Mouse (Mus musculus): Measurements from ENCODE around the gene Sema4d. TPM values are rescaled to one million over a fixed set of nuclear protein-coding genes. Genes with fewer than 3 reads are reported as not detected.

Sema4d gene
- total RNA-seq (2023): 100 to 1,000 TPM; 220 to 243 TPM

DNA sequence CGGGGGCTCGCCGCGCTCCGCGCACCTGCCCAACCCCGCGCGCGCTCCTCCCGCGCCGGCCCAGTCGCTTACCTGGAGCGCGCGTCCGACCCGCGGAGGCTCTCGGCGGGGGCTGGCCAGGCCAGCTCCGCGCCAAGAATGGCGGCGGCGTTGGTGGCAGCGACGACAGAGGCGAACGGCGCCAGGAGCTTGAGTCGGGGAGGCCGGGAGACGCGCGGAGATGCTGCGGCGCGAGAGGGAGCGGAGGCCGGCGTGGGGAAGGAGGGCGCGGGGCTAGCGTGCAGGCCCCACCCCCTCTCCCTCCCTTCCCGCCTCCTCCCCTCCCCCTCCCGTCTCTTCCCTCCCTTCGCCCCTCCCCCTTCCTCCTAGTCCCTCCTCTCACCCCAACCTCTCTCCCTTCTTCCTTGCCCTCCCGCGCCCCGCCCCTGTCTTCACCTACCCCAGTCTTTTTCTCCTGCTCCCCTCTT lies at the start of gene Sema4d:
TSS of gene Sema4d (minus strand) at position 323 of the 467 bp plus-strand sequence.

DNA sequence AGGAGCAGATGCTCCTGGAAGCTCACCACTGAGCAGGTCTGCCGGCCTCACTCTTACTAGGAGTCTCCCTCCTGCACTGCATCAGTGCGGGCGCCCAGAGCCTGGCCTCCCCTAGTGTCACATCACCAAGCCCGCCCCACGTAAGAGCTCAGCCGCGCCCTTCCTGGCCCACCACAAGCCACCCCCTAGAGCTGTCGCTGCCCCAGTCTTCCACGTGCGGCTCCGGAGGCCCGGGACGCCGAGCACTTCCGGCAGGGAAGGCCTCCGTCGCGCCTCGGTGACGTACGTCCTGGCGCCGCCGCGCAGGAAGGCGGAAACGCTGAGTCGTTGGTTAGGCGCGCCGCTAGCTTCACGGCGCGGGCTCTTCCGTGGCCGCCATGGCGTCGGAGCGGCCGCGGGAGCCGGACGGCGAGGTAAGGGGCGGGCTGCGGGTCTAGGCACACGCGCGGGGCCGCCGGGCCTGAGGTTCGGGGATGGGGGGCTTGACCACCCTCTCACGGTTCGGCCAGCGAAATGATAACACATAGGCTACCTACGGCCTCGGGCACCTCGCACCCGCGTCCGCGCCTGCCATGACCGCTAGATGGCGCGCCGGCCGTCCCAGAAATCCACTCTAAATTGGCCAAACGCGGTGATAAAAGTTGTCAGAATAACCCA lies 142.0 kb downstream of the Sema4d start, which contains the start of gene Secisbp2:
TSS of gene Secisbp2 (plus strand) at position 290 of the 657 bp plus-strand sequence.

GRCm38 (mm10) chr13:51644829-51645789 lies 148.4 kb downstream of the Sema4d start, which contains the start of gene Cks2:
TSS of gene Cks2 (plus strand) at chr13:51645232.

Other genes with a start within 250 kb of the Sema4d start
- not detected for gene Shc3, start 224.3 kb downstream of the Sema4d start, total RNA-seq (2023)
- 10 to 100 TPM; 28.2 to 31.2 TPM for gene Cks2, start 148.5 kb downstream of the Sema4d start, total RNA-seq (2023)
- 10 to 100 TPM; 67.5 to 68.1 TPM for gene Secisbp2, start 142.1 kb downstream of the Sema4d start, total RNA-seq (2023)
- 10 to 100 TPM; 23.7 to 50.6 TPM for gene Gadd45g, start 52.9 kb upstream of the Sema4d start, total RNA-seq (2023)